ENCODE assay signal across 30 mouse cellular contexts in the genomic region with DNA sequence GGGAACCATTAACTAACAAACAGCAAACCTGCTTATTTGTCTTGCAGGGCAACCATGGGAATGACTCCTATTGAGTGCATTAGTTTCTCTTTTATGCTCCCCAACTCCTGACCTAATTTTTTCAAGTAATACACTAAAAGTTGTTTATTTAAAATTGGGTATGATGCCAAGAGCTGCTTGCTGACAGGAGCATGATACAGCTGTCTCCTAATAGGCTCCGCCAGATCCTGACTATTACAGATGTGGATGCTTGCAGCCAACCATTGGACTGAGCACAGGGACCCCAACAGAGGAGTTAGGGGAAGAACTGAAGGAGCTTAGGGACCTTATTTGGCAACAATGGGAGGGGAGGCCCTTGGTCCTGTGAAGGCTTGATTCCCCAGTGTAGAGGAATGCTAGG.
A peak's percentile ranks its signal among the peaks of the same experiment; 100 is the strongest.
DNase-seq lines count a peak whose midpoint lies in the region; ATAC-seq and TF ChIP-seq lines count a peak whose summit lies in the region.
"Had no signal": no experiment of that assay in that cellular context is flagged by ENCODE, and none has a peak within 500 bp of the region (broad histone marks: within the 10 kb centered on the region; RNA-seq: fewer than 3 reads in every experiment).

No protein-coding gene starts in this region.

- TF ChIP-seq CTCF in lung, embryonic 14.5 days (IDR thresholded peaks at IDR 0.05; ENCODE audit: low read depth), result no peak
- TF ChIP-seq CTCF in lung, adult 2 months (IDR thresholded peaks at IDR 0.05; ENCODE audit: insufficient read depth, low read length), result no peak
- no peak for TF ChIP-seq CTCF in intestine, postnatal 0 days (IDR thresholded peaks at IDR 0.05; ENCODE audit: low read depth)

- H3K9me3 ChIP-seq in lung, embryonic 14.5 days (ENCODE audit: low read depth, low read length), result no peaks in the 10 kb centered on the region
- H3K9me3 ChIP-seq in lung, embryonic 16.5 days (ENCODE audit: control insufficient read depth, low read length), result no peaks in the 10 kb centered on the region
- no peaks in the 10 kb centered on the region for H3K9me3 ChIP-seq in hindbrain, embryonic 10.5 days
- no peaks in the 10 kb centered on the region for H3K9me3 ChIP-seq in intestine, postnatal 0 days (ENCODE audit: control insufficient read depth)
- H3K9me3 ChIP-seq: embryonic facial prominence, embryonic 13.5 days; embryonic facial prominence, embryonic 15.5 days; forebrain, embryonic 10.5 days; forebrain, embryonic 12.5 days; G1E had no signal

- no peaks in the 10 kb centered on the region for H3K36me3 ChIP-seq in lung, embryonic 14.5 days (ENCODE audit: insufficient read depth)
- H3K36me3 ChIP-seq in lung, embryonic 16.5 days (ENCODE audit: control insufficient read depth, insufficient read depth, low read length), result no peaks in the 10 kb centered on the region
- H3K36me3 ChIP-seq in hindbrain, embryonic 10.5 days, result no peaks in the 10 kb centered on the region
- H3K36me3 ChIP-seq in intestine, postnatal 0 days (ENCODE audit: control insufficient read depth, insufficient read depth), result no peaks in the 10 kb centered on the region
- H3K36me3 ChIP-seq: embryonic facial prominence, embryonic 13.5 days; embryonic facial prominence, embryonic 15.5 days; forebrain, embryonic 10.5 days; forebrain, embryonic 12.5 days; G1E had no signal

- H3K4me2 ChIP-seq in lung, embryonic 14.5 days, result no peak overlapping the region
- no peak overlapping the region for H3K4me2 ChIP-seq in lung, embryonic 16.5 days (ENCODE audit: low read depth, low read length)
- H3K4me2 ChIP-seq in intestine, postnatal 0 days (replicated peaks; ENCODE audit: low read depth), result no peak overlapping the region
- H3K4me2 ChIP-seq: embryonic facial prominence, embryonic 13.5 days; embryonic facial prominence, embryonic 15.5 days; forebrain, embryonic 12.5 days had no signal

- peak; percentile 84; the same call in 1 of the 2 replicates for ATAC-seq in lung, embryonic 14.5 days (ENCODE audit: insufficient read depth)
- peak; percentile 76 for ATAC-seq in lung, embryonic 16.5 days (ENCODE audit: low read depth)
- no peak for ATAC-seq in intestine, postnatal 0 days
- ATAC-seq: activated CD4-positive, CD25-positive, alpha-beta regulatory T cell, adult 4 months; CD4-positive, CD25-positive, alpha-beta regulatory T cell, adult 4 months; forebrain, embryonic 14.5 days; Patski had no signal

- no peak overlapping the region for H3K9ac ChIP-seq in lung, embryonic 14.5 days
- H3K9ac ChIP-seq in lung, embryonic 16.5 days (ENCODE audit: low read length), result no peak overlapping the region
- H3K9ac ChIP-seq in intestine, postnatal 0 days (ENCODE audit: low read depth, low read length), result no peak overlapping the region
- H3K9ac ChIP-seq: embryonic facial prominence, embryonic 13.5 days; embryonic facial prominence, embryonic 15.5 days; forebrain, embryonic 12.5 days had no signal

- 39% methylated on average over 1 of the region's 1 CpGs for WGBS in lung, embryonic 14.5 days
- 65% methylated on average over 1 of the region's 1 CpGs for WGBS in lung, embryonic 16.5 days
- 73% methylated on average over 1 of the region's 1 CpGs for WGBS in lung, adult 2 months
- 96% methylated on average over 1 of the region's 1 CpGs for WGBS in hindbrain, embryonic 10.5 days
- WGBS in intestine, postnatal 0 days, result 75% methylated on average over 1 of the region's 1 CpGs

- H3K4me1 ChIP-seq in lung, embryonic 14.5 days (ENCODE audit: insufficient read depth), result no peaks in the 10 kb centered on the region
- no peaks in the 10 kb centered on the region for H3K4me1 ChIP-seq in lung, embryonic 16.5 days (replicated peaks; ENCODE audit: control insufficient read depth, insufficient read depth, low read length)
- H3K4me1 ChIP-seq in lung, adult 2 months (ENCODE audit: control insufficient read depth, insufficient read depth, low read length), result no peaks in the 10 kb centered on the region
- H3K4me1 ChIP-seq in hindbrain, embryonic 10.5 days (replicated peaks), result no peaks in the 10 kb centered on the region
- no peaks in the 10 kb centered on the region for H3K4me1 ChIP-seq in intestine, postnatal 0 days (replicated peaks; ENCODE audit: control insufficient read depth, insufficient read depth, low read length)
- H3K4me1 ChIP-seq: embryonic facial prominence, embryonic 13.5 days; embryonic facial prominence, embryonic 15.5 days; forebrain, embryonic 10.5 days; forebrain, embryonic 12.5 days had no signal

- DNase-seq in lung, embryonic 14.5 days, result peak; percentile 75
- no peak for DNase-seq in lung, postnatal 14 days
- no peak for DNase-seq in lung, adult 2 months
- peak; percentile 8 for DNase-seq in adipocyte (ENCODE audit: low spot score)
- peak; percentile 1 for DNase-seq in lung, postnatal 25 days (ENCODE audit: low spot score)
- DNase-seq in hindbrain, embryonic 10.5 days (ENCODE audit: low spot score), result no peak
- DNase-seq: adrenal gland, adult 2 months; adrenal gland, postnatal 10 days; adrenal gland, postnatal 25 days; B cell, adult 2 months; cerebellum, adult 11 months; cerebellum, adult 18-20 months; cerebellum, adult 8-10 months; cerebellum, adult 9-11 months; cerebellum, postnatal 14 days; cerebellum, postnatal 36 days; embryo, embryonic 11 days had no signal

- no peak for TF ChIP-seq POLR2A in lung, adult 2 months (IDR thresholded peaks at IDR 0.05; ENCODE audit: borderline replicate concordance, extremely low read depth, low read depth, low read length)

- no peak overlapping the region for H3K4me3 ChIP-seq in lung, embryonic 14.5 days (ENCODE audit: low read depth, low read length)
- no peak overlapping the region for H3K4me3 ChIP-seq in lung, embryonic 16.5 days (ENCODE audit: low read length)
- H3K4me3 ChIP-seq in lung, adult 2 months (replicated peaks; ENCODE audit: extremely low read depth, low read depth, low read length), result no peak overlapping the region
- H3K4me3 ChIP-seq in hindbrain, embryonic 10.5 days, result no peak overlapping the region
- no peak overlapping the region for H3K4me3 ChIP-seq in intestine, postnatal 0 days (ENCODE audit: low read depth, low read length)
- H3K4me3 ChIP-seq: embryonic facial prominence, embryonic 13.5 days; embryonic facial prominence, embryonic 15.5 days; erythroblast, embryonic 14.5 days; forebrain, embryonic 10.5 days; forebrain, embryonic 12.5 days had no signal

- H3K27me3 ChIP-seq in lung, embryonic 14.5 days (ENCODE audit: insufficient read depth, low read length), result no peaks in the 10 kb centered on the region
- no peaks in the 10 kb centered on the region for H3K27me3 ChIP-seq in lung, embryonic 16.5 days (ENCODE audit: control insufficient read depth, insufficient read depth, low read depth, low read length)
- H3K27me3 ChIP-seq in hindbrain, embryonic 10.5 days (ENCODE audit: insufficient read depth, poor library complexity, severe bottlenecking), result no peaks in the 10 kb centered on the region
- no peaks in the 10 kb centered on the region for H3K27me3 ChIP-seq in intestine, postnatal 0 days (replicated peaks; ENCODE audit: control insufficient read depth, insufficient read depth, low read length)
- H3K27me3 ChIP-seq: CH12.LX; embryonic facial prominence, embryonic 13.5 days; embryonic facial prominence, embryonic 15.5 days; forebrain, embryonic 12.5 days; Patski had no signal

- no peak overlapping the region for H3K27ac ChIP-seq in lung, embryonic 14.5 days (ENCODE audit: low read depth)
- H3K27ac ChIP-seq in lung, embryonic 16.5 days (ENCODE audit: low read length), result no peak overlapping the region
- no peak overlapping the region for H3K27ac ChIP-seq in hindbrain, embryonic 10.5 days
- H3K27ac ChIP-seq in intestine, postnatal 0 days (ENCODE audit: low read depth, low read length), result no peak overlapping the region
- H3K27ac ChIP-seq: embryonic facial prominence, embryonic 13.5 days; embryonic facial prominence, embryonic 15.5 days; forebrain, embryonic 10.5 days; forebrain, embryonic 12.5 days had no signal

Comparison
In these comparisons a context has a peak if more than half of its experiments do, and no peak if none do; other contexts are left out.
1. DNase-seq: peak in lung, embryonic 14.5 days (single experiment), adipocyte (single experiment) and lung, postnatal 25 days (single experiment); none in lung, postnatal 14 days (single experiment), lung, adult 2 months (single experiment) and hindbrain, embryonic 10.5 days (single experiment).